Mouse (Mus musculus) liver, embryonic 11.5 days (tissue): ENCODE data around the gene Gp6. TPM values are rescaled to one million over a fixed set of nuclear protein-coding genes. Genes with fewer than 3 reads are reported as not detected.
"Not testable (repeated sequence)": the region's sequence is repeated elsewhere in the genome, so short reads cannot be mapped to it uniquely, and the experiment has no call there.

Experiments used
- ATAC-seq: fragments of 200-750 bp; cut with Nextera tagmentation; replicated peaks from 2 replicates; pipeline ENCODE4 v1.8.0; 2017; ENCODE audit warnings: moderate number of reproducible peaks, mild to moderate bottlenecking, moderate TSS enrichment, moderate library complexity; ENCODE audit not compliant: low FRiP score
- DNase-seq: peaks from one replicate; pipeline ENCODE4 v3.0.0-alpha.2; 2017; ENCODE audit warnings: low spot score
- H3K27ac ChIP-seq: fragments of 300-500 bp; sonication (generic); 2 replicates; pipeline ENCODE4 v1.5.1; 2014; ENCODE audit warnings: mild to moderate bottlenecking, low read depth, low read length, control low read depth
- H3K27me3 ChIP-seq: fragments of 300-500 bp; sonication (generic); replicated peaks from 2 replicates; pipeline ENCODE4 v1.6.1; 2014; ENCODE audit warnings: low read length, mixed read lengths; ENCODE audit not compliant: control insufficient read depth, insufficient read depth
- H3K36me3 ChIP-seq: fragments of 300-500 bp; sonication (generic); 2 replicates; pipeline ENCODE4 v1.6.1; 2014; ENCODE audit warnings: mild to moderate bottlenecking, low read length, moderate library complexity, mixed read lengths; ENCODE audit not compliant: control insufficient read depth, insufficient read depth
- H3K4me1 ChIP-seq: fragments of 300-500 bp; sonication (generic); replicated peaks from 2 replicates; pipeline ENCODE4 v1.6.1; 2014; ENCODE audit warnings: low read length, mixed read lengths; ENCODE audit not compliant: control insufficient read depth, insufficient read depth
- H3K4me2 ChIP-seq: fragments of 300-500 bp; sonication (generic); 2 replicates; pipeline ENCODE4 v1.6.1; 2014; ENCODE audit warnings: mild to moderate bottlenecking, control low read depth, moderate library complexity
- H3K4me3 ChIP-seq: fragments of 300-500 bp; sonication (generic); 2 replicates; pipeline ENCODE4 v1.5.1; 2014; ENCODE audit warnings: low read depth, low read length, control low read depth
- H3K9ac ChIP-seq: fragments of 300-500 bp; sonication (generic); 2 replicates; pipeline ENCODE4 v1.6.1; 2014; ENCODE audit warnings: low read depth, low read length, control low read depth
- H3K9me3 ChIP-seq: fragments of 300-500 bp; sonication (generic); 2 replicates; pipeline ENCODE4 v1.6.1; 2016; ENCODE audit warnings: low read length, inconsistent platforms, mixed read lengths; ENCODE audit not compliant: control insufficient read depth
- WGBS: fragments of 180-500 bp; shearing (Covaris S2); extraction: QIAGEN DNeasy Blood & Tissue Kit; methylation state at CpG from one replicate; pipeline ENCODE4 v1.1.7; 2014; 5-methylcytosine and 5-hydroxymethylcytosine counted together
- microRNA-seq: library from miRNA; unstranded; fragments of <30 nt; microRNA quantifications from one replicate; pipeline ENCODE4, GENCODE M21; 2017; ENCODE audit warnings: borderline number of aligned reads
- polyA plus RNA-seq: library from polyadenylated mRNA; unstranded; fragments of >200 nt; fragmentation: Nextera tagmentation; extraction: Ambion mirVana; gene quantifications from 2 replicates; pipeline ENCODE4 v1.2.1, GENCODE M21; 2014

Gene Gp6
- polyA plus RNA-seq, 1 experiment from 2014 or later, result 5.1 TPM

- Histone ChIP-seq H3K9ac (no peak overlapping the region), H3K4me1 (no peaks in the 10 kb centered on the region), H3K9me3 (no peaks in the 10 kb centered on the region), H3K4me3 (no peak overlapping the region), H3K36me3 (peaks cover 15% of the 10 kb centered on the region), H3K27me3 (no peaks in the 10 kb centered on the region), H3K4me2 (no peak overlapping the region), H3K27ac (no peak overlapping the region)
- DNase-seq (peak; percentile 66), ATAC-seq (peak; percentile 86)
- 48% methylated on average over 7 of the region's 7 CpGs for WGBS
Measured at GRCm38 (mm10) chr7:4427161-4427912, 29.8 kb upstream of the Gp6 start.

GRCm38 (mm10) chr7:4420230-4420629 lies 22.7 kb upstream of the Gp6 start:
- WGBS, result 50% methylated on average over 4 of the region's 4 CpGs
- Histone ChIP-seq H3K9ac (no peak overlapping the region), H3K27me3 (no peaks in the 10 kb centered on the region), H3K9me3 (no peaks in the 10 kb centered on the region), H3K36me3 (no peaks in the 10 kb centered on the region; the same call in none of the 2 replicates), H3K4me3 (no peak overlapping the region), H3K4me1 (no peaks in the 10 kb centered on the region), H3K27ac (no peak overlapping the region), H3K4me2 (no peak overlapping the region)
- no peak for ATAC-seq
- no peak for DNase-seq

- no peaks in the 10 kb centered on the region; the same call in none of the 2 replicates for H3K36me3 ChIP-seq
- no peak for DNase-seq
- H3K4me3 ChIP-seq, result no peak overlapping the region
- no peaks in the 10 kb centered on the region for H3K4me1 ChIP-seq
- ATAC-seq, result no peak
- no peak overlapping the region for H3K4me2 ChIP-seq
- no peaks in the 10 kb centered on the region for H3K9me3 ChIP-seq
- 72% methylated on average over 6 of the region's 6 CpGs for WGBS
- H3K27me3 ChIP-seq, result no peaks in the 10 kb centered on the region
- H3K9ac ChIP-seq, result no peak overlapping the region
- H3K27ac ChIP-seq, result no peak overlapping the region
Measured at GRCm38 (mm10) chr7:4419681-4420080, 22.1 kb upstream of the Gp6 start.

- 92% methylated on average over 15 of the region's 15 CpGs for whole genome bisulfite sequencing
- not testable (repeated sequence) for H3K4me2 ChIP-seq, H3K4me3 ChIP-seq, H3K9me3 ChIP-seq, H3K27ac ChIP-seq, ATAC-seq, H3K36me3 ChIP-seq, H3K4me1 ChIP-seq, H3K9ac ChIP-seq, H3K27me3 ChIP-seq
- DNase-seq, result peak; percentile 26
Measured at GRCm38 (mm10) chr7:4412406-4412805, 14.9 kb upstream of the Gp6 start.

DNA sequence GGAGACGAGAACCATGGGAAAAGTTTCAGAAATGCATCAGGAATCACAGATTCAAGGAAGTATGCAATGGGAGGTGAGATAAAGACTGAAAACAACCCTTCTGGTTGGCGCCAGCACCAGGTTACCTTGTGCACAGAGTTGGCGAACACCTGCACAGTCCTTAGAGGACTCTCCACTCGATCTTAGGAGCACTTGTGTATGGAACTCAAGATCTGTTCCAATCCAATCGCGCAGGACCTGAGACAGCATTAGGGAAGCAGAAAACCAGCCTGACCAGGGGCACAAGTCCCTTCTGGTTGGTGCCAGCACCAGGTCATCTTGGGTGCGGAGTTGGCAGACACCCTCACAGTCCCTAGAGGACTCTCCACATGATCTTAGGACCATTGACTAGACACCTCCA lies 24.0 kb downstream of the Gp6 start:
- no peaks in the 10 kb centered on the region for H3K36me3 ChIP-seq
- no peaks in the 10 kb centered on the region for H3K4me1 ChIP-seq
- 72% methylated on average over 7 of the region's 7 CpGs for WGBS
- H3K4me3 ChIP-seq, result no peak overlapping the region
- no peak overlapping the region for H3K9ac ChIP-seq
- no peaks in the 10 kb centered on the region for H3K27me3 ChIP-seq
- no peaks in the 10 kb centered on the region for H3K9me3 ChIP-seq
- no peak overlapping the region for H3K27ac ChIP-seq
- DNase-seq (no peak), ATAC-seq (no peak)
- H3K4me2 ChIP-seq, result no peak overlapping the region

DNA sequence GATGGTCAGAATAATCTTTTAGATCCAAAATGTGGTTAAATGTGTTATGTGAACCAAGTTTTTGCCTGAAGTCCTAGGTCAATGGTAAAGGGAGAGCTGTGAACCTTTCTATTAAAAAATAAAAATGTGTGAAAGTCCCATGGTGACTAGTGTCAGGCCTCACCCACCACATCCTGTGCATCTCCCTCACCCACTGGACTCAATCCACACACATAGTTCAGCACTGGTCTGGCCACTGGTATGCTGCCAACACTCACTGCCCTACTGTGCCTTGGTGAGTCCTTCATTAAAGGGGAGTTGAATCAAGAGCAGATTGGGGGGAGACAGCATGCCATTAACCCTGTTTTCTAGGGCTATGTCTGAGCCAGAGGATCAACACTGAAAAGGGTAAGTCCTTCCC lies 60.0 kb downstream of the Gp6 start, which contains the start of gene Ncr1:
TSS of gene Ncr1 (plus strand) at position 216 of the 400 bp plus-strand sequence.
- Histone ChIP-seq H3K4me1 (no peaks in the 10 kb centered on the region), H3K9ac (no peak within 1 kb of the TSS), H3K36me3 (no peaks in the 10 kb centered on the region), H3K27me3 (no peaks in the 10 kb centered on the region), H3K4me3 (no peak within 1 kb of the TSS), H3K4me2 (no peak within 1 kb of the TSS), H3K9me3 (no peaks in the 10 kb centered on the region), H3K27ac (no peak within 1 kb of the TSS)
- DNase-seq, result no peak
- no peak for ATAC-seq

DNA sequence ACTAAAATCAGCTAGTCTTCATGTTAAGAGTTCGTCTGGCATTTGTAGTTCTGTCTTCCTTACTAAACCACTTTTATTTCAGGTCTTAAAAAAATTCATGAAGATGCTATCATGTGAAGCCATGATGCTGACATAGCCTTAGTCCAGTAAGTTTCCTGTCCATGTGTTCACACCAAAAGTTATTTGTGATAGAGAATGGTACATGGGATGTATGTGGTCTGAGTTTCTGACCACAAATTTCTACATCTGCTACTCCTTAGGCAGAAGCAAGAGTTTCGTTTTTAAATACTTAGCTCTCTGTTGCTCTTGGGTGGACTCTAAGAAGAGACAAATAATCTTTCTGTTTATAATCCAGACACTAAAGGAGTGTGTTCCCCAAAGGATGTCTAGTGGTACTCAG lies 74.2 kb downstream of the Gp6 start:
- Histone ChIP-seq H3K4me2 (no peak overlapping the region), H3K9ac (no peak overlapping the region), H3K9me3 (no peaks in the 10 kb centered on the region), H3K4me1 (no peaks in the 10 kb centered on the region), H3K4me3 (no peak overlapping the region), H3K27ac (no peak overlapping the region), H3K27me3 (no peaks in the 10 kb centered on the region), H3K36me3 (no peaks in the 10 kb centered on the region)
- DNase-seq (no peak), ATAC-seq (no peak)
- 54% methylated on average over 2 of the region's 2 CpGs for WGBS

Small RNA genes within 50 kb of the gene (microRNA-seq; reads per million reads assigned to microRNA genes)
- gene Gm24605 (not detected), gene Gm24752 (not detected), gene Gm25349 (not detected)

Other genes starting within 250 kb of the Gp6 start
- gene Leng9, start 247.4 kb downstream of the Gp6 start, polyA plus RNA-seq, result 1.8 TPM in 2 replicates
- gene Cdc42ep5, start 232.9 kb downstream of the Gp6 start, polyA plus RNA-seq, result 20.0 and 22.8 TPM in 2 replicates
- gene Lilra5, start 160.0 kb downstream of the Gp6 start, polyA plus RNA-seq, result 0.12 TPM in 1 of 2 replicates, not detected in the other
- gene Ncr1, start 60.0 kb downstream of the Gp6 start, polyA plus RNA-seq, result not detected in 2 replicates
- gene Rdh13, start 47.9 kb upstream of the Gp6 start, polyA plus RNA-seq, result 17.4 and 18.2 TPM in 2 replicates
- gene Eps8l1, start 62.9 kb upstream of the Gp6 start, polyA plus RNA-seq, result 2.0 and 2.6 TPM in 2 replicates
- gene Ppp1r12c, start 103.9 kb upstream of the Gp6 start, polyA plus RNA-seq, result 46.2 and 48.0 TPM in 2 replicates
- 25.1 and 27.7 TPM in 2 replicates for gene Tnnt1, start 118.6 kb upstream of the Gp6 start, polyA plus RNA-seq
- gene Tnni3, start 126.5 kb upstream of the Gp6 start, polyA plus RNA-seq, result 8.9 and 17.0 TPM in 2 replicates
- 0.22 and 0.45 TPM in 2 replicates for gene Dnaaf3, start 134.7 kb upstream of the Gp6 start, polyA plus RNA-seq
- 0.73 and 1.2 TPM in 2 replicates for gene Syt5, start 149.8 kb upstream of the Gp6 start, polyA plus RNA-seq
- not detected in 2 replicates for gene Ptprh, start 206.3 kb upstream of the Gp6 start, polyA plus RNA-seq
- 12.9 and 18.0 TPM in 2 replicates for gene Tmem86b, start 233.7 kb upstream of the Gp6 start, polyA plus RNA-seq